ENCODE assay signal across 8 mouse cellular contexts in genomic region chr11:86356854-86357788, GRCm38 (mm10). TPM values are rescaled to one million over a fixed set of nuclear protein-coding genes. Genes with fewer than 3 reads are reported as not detected.
DNase-seq lines count a peak whose midpoint lies in the region; ATAC-seq and TF ChIP-seq lines count a peak whose summit lies in the region.

Gene Med13, minus strand, starts transcription at chr11:86357602.

- TF ChIP-seq CTCF in spleen, adult 2 months (IDR thresholded peaks at IDR 0.05; ENCODE audit: extremely low read depth, insufficient read depth, insufficient read length, insufficient replicate concordance): no peak

- H3K4me3 ChIP-seq in embryonic facial prominence, embryonic 10.5 days: peak within 1 kb of the TSS; percentile 98
- peak within 1 kb of the TSS; percentile 93 for H3K4me3 ChIP-seq in limb, embryonic 14.5 days (replicated peaks; ENCODE audit: low read length)
- peak within 1 kb of the TSS; percentile 99 for H3K4me3 ChIP-seq in midbrain, embryonic 15.5 days
- H3K4me3 ChIP-seq in spleen, adult 2 months (ENCODE audit: extremely low read depth, insufficient read depth, insufficient read length): peak within 1 kb of the TSS; percentile 95

- H3K27ac ChIP-seq in embryonic facial prominence, embryonic 10.5 days (replicated peaks): peak within 1 kb of the TSS; percentile 98
- H3K27ac ChIP-seq in limb, embryonic 14.5 days (replicated peaks; ENCODE audit: low read depth, low read length): peak within 1 kb of the TSS; percentile 99
- H3K27ac ChIP-seq in midbrain, embryonic 15.5 days: peak within 1 kb of the TSS; percentile 97
- H3K27ac ChIP-seq in spleen, adult 2 months (ENCODE audit: insufficient read depth, low read length): peak within 1 kb of the TSS; percentile 99

- peak; percentile 20 for ATAC-seq in limb, embryonic 14.5 days (ENCODE audit: low FRiP score, low read depth)
- ATAC-seq in midbrain, embryonic 15.5 days (replicated peaks): peak; percentile 55

- no peaks in the 10 kb centered on the region for H3K9me3 ChIP-seq in embryonic facial prominence, embryonic 10.5 days
- H3K9me3 ChIP-seq in limb, embryonic 14.5 days (ENCODE audit: control insufficient read depth, low read length): no peaks in the 10 kb centered on the region
- H3K9me3 ChIP-seq in midbrain, embryonic 15.5 days: no peaks in the 10 kb centered on the region

- TF ChIP-seq POLR2A in limb, embryonic 14.5 days (IDR thresholded peaks at IDR 0.05; ENCODE audit: borderline replicate concordance, extremely low read depth, insufficient read depth, insufficient read length): 0 out of 2 replicates have a peak, but pooled peaks have one; percentile 14
- TF ChIP-seq POLR2A in spleen, adult 2 months (IDR thresholded peaks at IDR 0.05; ENCODE audit: low read depth, low read length): no peak

- H3K27me3 ChIP-seq in embryonic facial prominence, embryonic 10.5 days (replicated peaks; ENCODE audit: low read depth, poor library complexity, severe bottlenecking): no peaks in the 10 kb centered on the region
- no peaks in the 10 kb centered on the region for H3K27me3 ChIP-seq in limb, embryonic 14.5 days (ENCODE audit: control insufficient read depth, insufficient read depth, low read length)
- H3K27me3 ChIP-seq in midbrain, embryonic 15.5 days (replicated peaks): no peaks in the 10 kb centered on the region
- no peaks in the 10 kb centered on the region for H3K27me3 ChIP-seq in spleen, adult 2 months (ENCODE audit: control insufficient read depth, insufficient read depth, low read length)

- H3K4me2 ChIP-seq in limb, embryonic 14.5 days (replicated peaks; ENCODE audit: low read depth, low read length, severe bottlenecking): peak within 1 kb of the TSS; percentile 73
- peak within 1 kb of the TSS; percentile 73 for H3K4me2 ChIP-seq in midbrain, embryonic 15.5 days

- WGBS in embryonic facial prominence, embryonic 10.5 days: 1% methylated on average over 81 of the region's 81 CpGs
- WGBS in limb, embryonic 14.5 days: under 1% methylated on average over 60 of the region's 81 CpGs
- 1% methylated on average over 67 of the region's 81 CpGs for WGBS in midbrain, embryonic 15.5 days
- under 1% methylated on average over 78 of the region's 81 CpGs for WGBS in spleen, adult 2 months

- peak within 1 kb of the TSS; percentile 97 for H3K9ac ChIP-seq in limb, embryonic 14.5 days (ENCODE audit: low read depth, low read length, severe bottlenecking)
- H3K9ac ChIP-seq in midbrain, embryonic 15.5 days: peak within 1 kb of the TSS; percentile 79

- H3K36me3 ChIP-seq in embryonic facial prominence, embryonic 10.5 days (replicated peaks): peaks cover 29% of the 10 kb centered on the region
- H3K36me3 ChIP-seq in limb, embryonic 14.5 days (ENCODE audit: control insufficient read depth, insufficient read depth, low read length): peaks cover 8% of the 10 kb centered on the region; the same call in 1 of the 2 replicates
- no peaks in the 10 kb centered on the region; the same call in 1 of the 2 replicates for H3K36me3 ChIP-seq in midbrain, embryonic 15.5 days (replicated peaks)
- peaks cover 8% of the 10 kb centered on the region for H3K36me3 ChIP-seq in spleen, adult 2 months (ENCODE audit: control insufficient read depth, insufficient read depth, low read length)

- DNase-seq in 3134 (ENCODE audit: extremely low read depth, insufficient read length, low spot score): peak; percentile 57
- DNase-seq in adrenal gland, postnatal 14 days: peak; percentile 73
- peak; percentile 81 for DNase-seq in embryonic facial prominence, embryonic 10.5 days (ENCODE audit: low spot score)
- DNase-seq in heart, adult 11 months: peak; percentile 96
- peak; percentile 41 for DNase-seq in kidney, adult 11 months
- DNase-seq in limb, embryonic 14.5 days (ENCODE audit: low spot score): peak; percentile 17
- DNase-seq in spleen, adult 2 months (ENCODE audit: low read depth in 1 of 2, low spot score in 2 of 2): peak in 1 of 2 experiments; percentile 50

- peaks cover 25% of the 10 kb centered on the region for H3K4me1 ChIP-seq in embryonic facial prominence, embryonic 10.5 days
- H3K4me1 ChIP-seq in limb, embryonic 14.5 days (ENCODE audit: control insufficient read depth, insufficient read depth, low read length): peaks cover 14% of the 10 kb centered on the region
- peaks cover 38% of the 10 kb centered on the region for H3K4me1 ChIP-seq in midbrain, embryonic 15.5 days
- peaks cover 6% of the 10 kb centered on the region for H3K4me1 ChIP-seq in spleen, adult 2 months (ENCODE audit: control insufficient read depth, insufficient read depth, insufficient read length)

RNA-seq across cellular contexts. Expression of gene Med13, which starts in this region (rescaled TPM):
- total RNA-seq in adrenal gland, postnatal 14 days (2021): 50.0 and 52.0 TPM in 2 replicates
- 7.2 and 9.3 TPM in 2 replicates for polyA plus RNA-seq in embryonic facial prominence, embryonic 10.5 days (2016; fragmentation: Nextera tagmentation; extraction: Ambion mirVana)
- 19.4 and 24.1 TPM in 2 replicates for polyA plus RNA-seq in limb, embryonic 14.5 days (2012; rRNA removed)
- 13.0 and 17.0 TPM in 2 replicates for polyA plus RNA-seq in limb, embryonic 14.5 days (2014; fragmentation: Nextera tagmentation; extraction: Ambion mirVana)
- polyA plus RNA-seq in midbrain, embryonic 15.5 days (2015; fragmentation: Nextera tagmentation; extraction: Ambion mirVana): 8.7 and 9.0 TPM in 2 replicates
- 22.3 and 23.2 TPM in 2 replicates for polyA plus RNA-seq in spleen, adult 2 months (2012; rRNA removed)
